Mouse (Mus musculus) urinary bladder, postnatal 4 days (tissue): ENCODE measurements around the gene Fen1.

Experiments
- DNase-seq, 2 experiments: peaks; one replicate each; pipeline ENCODE4 v3.0.0; 2021 to 2022; ENCODE audit warnings: low spot score in 2 of 2

Fen1 gene

GRCm38 (mm10) chr19:10213796-10214471 lies 10.0 kb upstream of the Fen1 start:
- no peak for DNase-seq

- DNase-seq = no peak
Measured at GRCm38 (mm10) chr19:10210885-10211284, 6.9 kb upstream of the Fen1 start.

DNA sequence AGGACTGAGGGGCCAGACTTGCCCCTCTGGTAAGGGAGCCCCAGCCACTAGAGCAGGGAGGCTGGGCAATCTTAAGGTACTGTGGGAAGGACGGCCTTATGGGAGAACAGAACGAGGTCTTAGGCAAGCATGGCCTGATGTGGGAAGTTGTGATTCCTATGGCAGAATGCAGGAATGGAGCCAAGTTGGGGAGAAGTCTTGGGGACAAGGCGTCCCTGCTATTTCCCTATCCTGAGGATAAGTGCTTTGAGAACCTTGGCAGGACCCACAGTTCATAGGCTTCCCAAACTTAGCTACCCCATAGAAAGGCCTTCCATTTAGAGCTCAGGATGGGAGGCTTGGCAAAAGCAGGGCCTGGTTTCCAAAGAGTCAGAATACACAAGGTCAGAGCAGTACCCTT lies 4.9 kb upstream of the Fen1 start:
- DNase-seq = no peak

- no peak for DNase-seq
Measured at GRCm38 (mm10) chr19:10205051-10205450, 1.1 kb upstream of the Fen1 start.

DNA sequence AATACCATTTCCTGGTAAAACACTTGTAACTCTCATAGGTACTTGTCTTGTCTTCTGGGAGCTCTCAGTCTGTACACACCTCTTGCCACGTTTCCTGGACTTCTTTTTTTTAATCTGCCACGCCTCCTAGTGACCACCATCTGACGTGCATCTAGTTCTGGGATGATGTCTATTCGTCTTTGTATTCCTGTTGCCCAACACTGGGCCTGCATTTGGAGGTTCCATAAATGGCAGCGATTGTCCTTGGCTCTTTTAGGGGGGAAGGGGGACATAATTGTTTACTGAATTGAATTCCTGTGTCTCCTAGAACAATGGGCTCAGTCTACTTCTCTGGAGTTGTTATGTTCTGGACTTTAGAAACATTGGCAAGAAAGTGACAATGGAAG lies 640 bp upstream of the Fen1 start:
- DNase-seq = no peak

DNA sequence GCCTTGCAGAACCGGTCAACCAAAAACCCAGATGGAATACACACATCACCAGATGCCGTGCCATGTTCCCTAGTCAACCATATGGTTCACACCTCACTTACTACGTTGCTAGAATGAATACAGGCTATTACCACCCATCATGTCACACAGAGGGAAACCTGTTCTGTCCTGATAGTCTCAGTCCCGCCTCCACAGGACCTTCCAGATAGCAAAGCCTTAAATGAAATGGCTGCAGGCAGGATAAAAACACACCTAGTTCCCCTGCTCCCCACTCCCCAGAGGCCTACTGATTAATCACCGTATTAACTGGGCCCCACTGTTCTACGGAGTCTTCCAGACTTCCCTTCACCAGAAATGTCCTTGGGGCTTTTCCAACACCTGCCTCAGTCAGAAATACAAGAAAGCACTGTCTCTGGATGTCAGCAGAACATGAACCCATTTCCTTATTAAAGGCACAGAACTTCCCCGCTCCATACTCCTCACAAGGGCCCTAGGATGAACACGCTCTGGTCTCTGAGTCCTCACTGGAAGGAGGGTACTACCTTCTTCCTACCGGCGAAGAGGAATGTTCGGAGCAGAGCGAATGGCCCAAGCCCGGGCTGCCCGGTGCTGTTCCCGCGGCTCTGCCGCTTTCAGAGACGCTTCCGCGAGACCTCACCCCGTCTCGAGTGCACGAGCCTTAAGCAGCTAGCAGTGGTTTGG lies 672 bp downstream of the Fen1 start:
- DNase-seq = no peak

DNA sequence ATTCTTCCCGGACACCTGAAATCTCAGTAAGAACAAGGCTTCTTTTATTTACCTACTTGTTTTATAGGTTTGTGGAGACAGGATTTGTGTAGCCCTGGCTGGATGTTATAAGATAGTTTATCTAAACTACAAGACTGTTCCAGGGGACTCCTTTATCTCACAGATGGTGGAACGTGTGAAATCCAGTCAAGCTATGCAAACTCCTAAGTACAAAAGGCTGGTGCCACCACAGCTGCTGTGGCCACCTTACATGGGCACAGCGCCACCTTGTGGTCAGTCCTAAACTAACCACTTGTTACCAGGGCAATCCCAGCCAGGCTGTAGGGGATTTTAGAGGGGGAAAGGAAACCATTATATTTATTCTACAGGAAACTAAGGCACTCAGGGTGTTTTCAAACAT lies 5.2 kb downstream of the Fen1 start:
- DNase-seq = peak; percentile 63 to 83

DNA sequence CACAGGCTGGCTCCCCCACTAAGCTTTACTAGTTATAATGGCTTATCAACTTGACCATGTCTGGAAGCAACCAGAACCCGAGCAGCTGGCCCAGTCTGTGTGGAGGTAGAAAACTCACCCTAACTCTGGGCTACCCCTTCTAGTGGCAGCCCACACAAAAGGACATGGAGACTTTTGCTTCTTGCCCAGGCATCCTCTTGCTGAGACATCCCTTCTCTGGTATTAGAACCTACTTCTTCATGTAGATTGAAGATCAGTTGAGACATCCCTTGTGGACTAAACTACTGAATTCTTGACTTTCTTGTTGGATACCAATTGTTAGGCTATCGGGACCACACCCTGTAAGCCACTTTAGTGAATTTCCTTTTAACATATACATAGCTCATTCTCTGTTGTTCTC lies 5.7 kb downstream of the Fen1 start:
- DNase-seq = no peak

DNA sequence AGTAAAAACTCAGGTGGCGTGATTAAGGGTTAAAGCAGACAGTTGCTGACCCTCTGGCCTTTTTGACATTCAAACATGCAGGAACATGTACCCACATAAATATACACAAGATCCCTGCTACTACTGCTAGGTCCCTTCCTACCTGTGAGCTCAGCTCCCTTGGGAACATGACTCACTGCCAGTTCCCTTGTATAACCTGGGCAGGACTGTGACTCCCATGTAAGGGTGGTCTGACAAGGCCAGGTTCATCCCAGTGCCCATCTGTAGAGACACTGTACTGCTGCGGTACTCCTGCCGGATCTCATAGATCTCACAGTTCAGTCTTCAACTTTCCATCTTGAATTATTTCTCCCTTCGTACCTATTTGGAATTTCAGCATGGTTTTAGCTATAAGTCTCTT lies 6.8 kb downstream of the Fen1 start:
- DNase-seq = no peak

DNA sequence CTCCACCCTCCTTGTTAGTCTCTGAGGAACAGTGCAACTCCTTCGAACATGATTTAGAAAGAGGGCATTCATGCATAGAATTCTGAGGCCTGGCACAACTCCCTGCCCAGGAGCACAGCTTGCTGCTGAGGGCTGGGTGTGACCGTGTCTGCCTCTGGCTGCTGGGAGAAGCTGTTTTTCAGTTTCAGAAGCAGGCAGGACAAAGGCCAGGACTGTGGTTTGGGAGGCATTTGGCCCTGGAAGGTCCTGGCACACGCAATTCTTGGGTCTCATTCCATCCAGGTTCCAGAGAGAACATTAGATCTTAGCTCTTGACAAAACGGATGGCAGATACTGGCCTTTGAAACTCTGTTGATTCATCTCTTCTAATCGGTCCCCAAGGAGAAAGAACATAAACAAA lies 8.7 kb downstream of the Fen1 start:
- no peak for DNase-seq

GRCm38 (mm10) chr19:10194337-10194736 lies 9.6 kb downstream of the Fen1 start:
- no peak for DNase-seq

DNA sequence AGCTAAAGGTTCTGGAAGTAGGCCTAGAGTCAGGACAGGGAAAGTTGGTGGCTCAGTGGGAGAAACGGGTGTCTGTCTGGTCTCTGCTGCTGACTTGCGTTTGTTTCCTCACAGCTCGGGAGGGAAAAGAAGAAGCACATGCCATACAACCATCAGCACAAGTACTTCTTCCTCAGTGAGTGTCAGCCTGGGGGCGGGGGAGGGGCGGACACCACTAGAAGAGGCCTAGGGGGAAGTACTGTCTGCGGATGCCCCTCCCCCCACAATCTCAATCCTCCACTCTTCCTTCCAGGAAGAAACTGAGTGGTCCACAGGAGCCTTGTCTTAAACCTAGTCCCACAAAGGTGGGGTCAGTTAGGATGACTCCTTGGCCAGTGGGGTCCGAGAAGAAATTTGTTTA lies 12.6 kb downstream of the Fen1 start:
- no peak for DNase-seq

- peak; percentile 61 to 83 for DNase-seq
Measured at GRCm38 (mm10) chr19:10190796-10191195, 13.2 kb downstream of the Fen1 start.

DNA sequence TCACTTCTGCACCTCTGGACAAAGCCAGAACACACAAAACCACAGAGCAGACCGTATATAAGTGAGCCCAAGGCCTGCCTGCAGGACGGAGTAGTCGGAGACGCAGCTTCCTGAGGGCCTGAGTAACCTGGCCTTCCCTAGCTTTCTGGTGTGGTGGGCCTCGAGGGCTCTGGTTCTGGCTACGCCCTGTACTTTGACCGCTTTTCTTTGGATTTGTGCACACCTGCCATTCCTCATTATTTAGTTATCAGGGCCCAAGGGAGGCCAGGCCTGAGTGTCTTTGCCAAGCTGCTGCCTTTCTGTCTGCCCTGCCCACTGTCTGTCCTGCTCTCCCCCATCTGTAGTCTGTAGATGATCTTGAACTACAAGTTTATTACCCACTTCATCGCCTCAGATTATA lies 14.0 kb downstream of the Fen1 start:
- DNase-seq = no peak

DNA sequence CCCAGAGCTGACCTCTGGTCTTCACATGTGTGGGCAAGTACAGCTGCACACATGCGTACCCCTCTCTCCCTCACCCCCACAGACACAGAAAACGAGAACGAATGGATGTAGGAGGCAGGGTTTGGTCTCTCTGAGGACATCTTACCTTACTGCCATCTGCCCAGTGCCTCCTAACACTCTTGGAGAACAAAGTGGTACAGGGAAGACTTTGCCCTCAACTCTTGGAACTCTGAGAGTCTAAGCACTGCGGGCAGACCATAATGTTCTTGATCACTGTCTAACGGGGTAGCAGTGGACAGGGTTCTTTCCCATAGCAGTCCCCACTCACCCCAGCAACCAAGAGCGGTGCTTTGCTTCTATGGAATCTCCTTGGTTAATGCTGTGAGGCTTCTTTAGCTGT lies 14.9 kb downstream of the Fen1 start:
- no peak for DNase-seq

- DNase-seq = no peak
Measured at GRCm38 (mm10) chr19:10188281-10188811, 15.6 kb downstream of the Fen1 start.

GRCm38 (mm10) chr19:10186569-10186968 lies 17.4 kb downstream of the Fen1 start:
- no peak for DNase-seq

DNA sequence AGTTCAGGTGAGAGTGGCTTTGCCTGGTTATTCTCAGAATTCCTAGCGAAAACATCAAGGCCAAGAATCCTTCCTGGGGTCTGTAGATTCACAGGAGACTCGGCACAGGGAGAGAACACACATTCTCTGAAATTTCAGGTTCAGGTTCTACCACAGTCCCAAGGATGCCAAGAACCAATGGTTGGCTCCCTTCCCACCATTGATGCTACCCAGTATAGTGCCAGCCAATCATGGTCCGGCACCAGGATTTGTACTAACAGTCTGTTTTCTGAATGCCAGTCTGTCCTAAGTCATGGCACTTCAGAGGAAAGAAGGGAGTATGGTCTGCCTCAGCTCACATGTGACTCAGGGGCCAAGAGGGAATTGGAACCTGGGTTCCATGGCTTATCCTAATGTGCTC lies 18.1 kb downstream of the Fen1 start:
- no peak for DNase-seq

- peak in 1 of 2 experiments; percentile 67 for DNase-seq
Measured at GRCm38 (mm10) chr19:10184096-10184495, 19.9 kb downstream of the Fen1 start.

DNA sequence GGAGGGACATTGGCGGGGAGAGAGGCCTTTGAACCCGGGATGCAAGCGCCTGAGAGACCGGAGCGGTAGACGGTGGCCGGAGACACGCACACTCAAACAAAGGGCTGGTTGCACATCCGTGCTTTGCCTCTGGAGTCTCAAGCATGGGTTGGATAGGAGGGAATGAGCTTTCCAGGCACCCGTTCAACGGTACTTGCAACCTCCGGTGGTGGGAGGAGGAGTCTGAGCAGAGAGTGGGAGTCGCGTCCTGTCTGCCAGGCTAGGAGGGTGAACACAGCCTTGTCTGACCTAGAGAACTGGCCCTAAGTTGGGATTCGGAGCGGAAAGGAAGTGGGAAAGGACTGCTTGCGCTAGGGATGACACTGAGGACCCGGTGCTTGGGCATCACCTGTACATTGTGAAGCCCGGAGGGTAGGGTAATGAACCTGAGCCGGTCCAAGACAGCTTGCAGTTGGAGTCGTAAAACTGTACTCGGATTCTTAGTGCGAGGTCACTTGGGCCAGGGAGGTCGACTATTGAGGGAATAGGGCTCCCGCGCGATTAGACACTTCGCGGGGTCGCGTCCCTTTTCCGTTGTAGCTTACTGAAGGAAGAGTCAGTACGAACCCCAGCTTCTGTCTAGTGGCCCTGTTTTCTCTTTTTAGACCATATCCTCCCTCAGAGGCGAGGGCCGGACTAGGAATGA lies 20.5 kb downstream of the Fen1 start:
- peak; percentile 70 to 72 for DNase-seq

- peak; percentile 94 for DNase-seq
Measured at GRCm38 (mm10) chr19:10182670-10183298, 21.2 kb downstream of the Fen1 start, which contains the start of gene Fads1. TSS of gene Fads1 (plus strand) at chr19:10182888.

DNA sequence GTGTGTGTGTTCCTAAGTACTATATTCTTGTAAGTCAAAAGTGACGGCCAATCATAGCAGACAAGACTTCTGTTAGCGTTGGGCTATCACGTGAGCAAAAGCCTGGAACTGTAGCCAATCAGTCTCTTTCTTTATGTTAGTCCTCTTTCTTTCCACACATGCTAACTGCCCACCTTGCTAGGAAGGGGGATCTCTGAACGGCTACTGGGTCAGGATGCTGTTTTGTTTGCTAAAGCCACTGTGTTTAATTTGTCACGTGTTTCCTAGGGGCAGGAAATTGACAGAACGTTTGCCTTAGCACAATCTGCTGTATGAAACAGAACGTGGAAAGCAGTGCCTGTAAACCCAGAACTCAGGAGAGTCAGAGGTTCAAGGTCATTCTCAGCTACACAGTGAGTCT lies 21.8 kb downstream of the Fen1 start:
- no peak for DNase-seq
